Mouse (Mus musculus): Measurements from ENCODE around the gene Rcan2. TPM values are rescaled to one million over a fixed set of nuclear protein-coding genes. Genes with fewer than 3 reads are reported as not detected.

The Rcan2 gene
- not detected in 2 replicates for total RNA-seq (2015; ENCODE audit: low replicate concordance)
- not detected in 2 replicates for total RNA-seq (2017; ENCODE audit: low replicate concordance)

DNA sequence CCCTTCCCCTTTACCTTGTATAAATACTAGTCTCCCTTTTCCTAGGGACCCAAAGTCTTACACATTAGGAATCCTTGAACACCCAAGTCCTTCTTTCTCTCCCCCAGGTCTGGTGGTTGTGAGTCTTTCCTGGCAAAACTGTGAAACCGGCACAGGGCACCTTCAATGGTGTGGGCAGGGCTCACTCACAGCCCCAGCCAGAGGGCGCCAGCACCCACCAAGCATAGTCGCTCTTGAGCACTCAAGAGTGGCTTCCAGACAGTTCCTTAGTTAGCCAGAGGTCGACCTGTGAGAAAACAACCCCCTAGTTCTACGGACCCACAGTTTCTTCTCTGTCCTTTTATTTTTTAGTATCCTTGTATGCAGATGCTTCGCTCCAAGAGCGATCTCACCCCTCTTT is at the start of gene Rcan2:
TSS of gene Rcan2 (plus strand) at position 275 of the 400 bp plus-strand sequence.
- no peak for ATAC-seq (replicated peaks; ENCODE audit: low FRiP score, poor library complexity, severe bottlenecking)

DNA sequence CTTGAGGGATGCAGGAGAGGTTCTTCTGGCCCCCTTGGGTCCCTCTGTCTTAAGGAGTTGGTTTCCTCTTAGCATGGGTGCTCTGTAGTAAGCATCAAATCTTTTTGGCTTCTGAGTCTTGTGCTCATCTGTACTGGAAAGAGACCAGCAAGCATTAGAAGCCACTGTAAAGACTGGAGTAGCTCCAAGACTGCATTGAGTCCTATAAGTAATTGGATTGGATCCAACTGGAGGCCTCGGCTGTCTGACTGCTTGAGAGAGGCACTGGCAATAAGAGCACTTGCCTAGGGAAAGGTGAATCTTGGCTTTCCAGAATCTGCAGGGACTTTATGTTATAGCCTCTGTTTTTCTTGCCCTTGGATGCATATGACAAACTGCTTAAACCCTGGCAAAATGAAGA is 48.3 kb upstream of the Rcan2 start:
- no peak for ATAC-seq (replicated peaks; ENCODE audit: low FRiP score, poor library complexity, severe bottlenecking)

DNA sequence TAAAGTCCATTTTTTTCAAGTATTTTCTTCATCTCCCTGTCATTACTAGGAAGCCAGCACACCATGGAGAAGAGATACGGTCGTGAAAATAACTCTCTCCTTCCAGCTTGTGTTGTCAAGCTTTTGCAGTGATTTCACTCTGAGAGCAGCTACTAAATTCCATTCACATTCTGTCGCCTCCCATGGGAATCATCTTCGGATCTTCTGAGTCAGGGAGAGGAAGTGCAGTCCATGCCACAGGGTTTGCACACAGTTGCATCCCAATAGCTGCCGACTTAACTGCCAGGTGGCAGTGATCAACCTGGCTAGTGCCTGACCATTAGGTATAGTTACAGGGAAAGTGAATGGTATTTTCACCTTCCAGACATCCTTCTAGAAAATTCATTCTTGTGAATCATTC is 46.5 kb upstream of the Rcan2 start:
- no peak for ATAC-seq (replicated peaks; ENCODE audit: low FRiP score, poor library complexity, severe bottlenecking)

DNA sequence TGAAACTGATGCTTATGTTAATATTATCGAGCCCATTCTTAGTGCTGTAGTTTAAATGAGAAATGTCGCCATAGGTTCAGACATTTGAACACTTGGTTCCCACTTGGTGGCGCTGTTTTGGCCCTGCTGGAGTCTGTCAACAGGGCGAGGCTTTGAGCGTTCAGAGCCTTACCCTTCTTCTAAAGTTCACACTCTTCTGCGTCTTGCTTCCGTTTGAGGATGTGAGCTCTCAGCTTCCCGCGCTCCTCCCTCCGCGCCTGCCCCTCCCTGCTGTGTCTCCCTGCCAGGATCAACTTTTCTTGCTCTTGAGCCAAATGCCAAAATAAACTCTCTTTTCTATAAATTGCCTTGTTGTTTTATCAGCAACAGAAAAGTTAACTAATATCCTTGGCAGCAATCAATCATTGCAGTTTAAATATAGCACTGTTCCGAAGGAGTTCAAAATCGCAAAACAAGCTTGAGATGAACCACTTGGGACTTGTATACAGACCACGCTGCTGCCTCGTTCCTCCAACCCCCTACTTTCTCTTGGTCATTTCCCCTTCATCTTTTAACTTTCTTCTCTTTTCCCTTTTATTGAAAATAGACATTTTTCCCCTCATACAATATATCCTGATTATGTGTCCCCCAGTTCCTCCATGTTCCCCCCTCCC is 42.4 kb upstream of the Rcan2 start:
- ATAC-seq (replicated peaks; ENCODE audit: low FRiP score, poor library complexity, severe bottlenecking), result no peak

- ATAC-seq (replicated peaks; ENCODE audit: low FRiP score, poor library complexity, severe bottlenecking), result no peak
These were observed 16.6 kb upstream of the Rcan2 start for GRCm38 (mm10) chr17:43784531-43784930.

GRCm38 (mm10) chr17:43788222-43788621 is 12.9 kb upstream of the Rcan2 start:
- ATAC-seq (replicated peaks; ENCODE audit: low FRiP score, poor library complexity, severe bottlenecking), result no peak

GRCm38 (mm10) chr17:43789376-43789775 is 11.8 kb upstream of the Rcan2 start:
- ATAC-seq (replicated peaks; ENCODE audit: low FRiP score, poor library complexity, severe bottlenecking), result no peak

- ATAC-seq (replicated peaks; ENCODE audit: low FRiP score, poor library complexity, severe bottlenecking), result no peak
These were observed 9.4 kb upstream of the Rcan2 start for GRCm38 (mm10) chr17:43791751-43792150.

GRCm38 (mm10) chr17:43794731-43795280 is 6.3 kb upstream of the Rcan2 start:
- no peak for ATAC-seq (replicated peaks; ENCODE audit: low FRiP score, poor library complexity, severe bottlenecking)

- no peak for ATAC-seq (replicated peaks; ENCODE audit: low FRiP score, poor library complexity, severe bottlenecking)
These were observed 633 bp downstream of the Rcan2 start for GRCm38 (mm10) chr17:43801595-43802373.

DNA sequence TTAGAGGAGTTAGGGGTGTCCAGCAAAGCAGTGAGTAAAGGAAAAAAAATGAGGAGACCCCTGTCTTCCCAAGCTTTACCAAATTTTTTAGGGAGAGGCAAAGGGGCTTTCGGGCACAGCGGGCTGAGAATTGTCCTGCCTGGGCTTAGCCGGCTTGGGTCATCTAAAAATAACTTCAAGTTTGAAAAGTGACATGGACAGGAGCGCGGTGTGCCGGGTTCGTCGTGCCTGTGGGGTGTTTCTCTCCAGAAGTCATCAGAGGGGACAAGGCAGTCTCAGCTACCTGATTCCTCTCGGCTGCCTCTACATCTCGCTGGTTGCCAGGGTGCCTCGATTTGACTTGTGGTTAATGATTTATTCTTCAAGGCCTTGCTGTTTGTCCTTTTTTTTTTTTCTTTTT is 1.3 kb downstream of the Rcan2 start:
- no peak for ATAC-seq (replicated peaks; ENCODE audit: low FRiP score, poor library complexity, severe bottlenecking)

DNA sequence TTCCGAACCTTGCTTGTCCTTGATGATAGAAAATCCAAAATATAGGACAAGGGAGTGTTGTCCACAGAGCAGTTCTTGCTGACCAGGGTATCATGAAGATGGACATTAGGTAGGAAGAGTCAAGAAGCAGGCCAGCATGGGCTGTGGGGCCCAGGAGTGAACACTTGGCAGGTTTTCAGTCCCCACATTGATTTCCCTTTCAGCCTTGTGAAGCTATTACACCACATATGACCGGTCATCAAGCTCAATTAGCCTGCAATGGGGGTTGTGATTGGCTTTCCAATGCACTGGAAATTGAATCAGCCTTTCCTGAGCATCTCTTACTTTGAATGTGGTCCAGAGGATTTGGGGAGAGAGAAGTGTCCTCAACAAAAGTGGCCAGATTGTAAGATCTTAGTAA is 2.0 kb downstream of the Rcan2 start:
- ATAC-seq (replicated peaks; ENCODE audit: low FRiP score, poor library complexity, severe bottlenecking), result no peak

DNA sequence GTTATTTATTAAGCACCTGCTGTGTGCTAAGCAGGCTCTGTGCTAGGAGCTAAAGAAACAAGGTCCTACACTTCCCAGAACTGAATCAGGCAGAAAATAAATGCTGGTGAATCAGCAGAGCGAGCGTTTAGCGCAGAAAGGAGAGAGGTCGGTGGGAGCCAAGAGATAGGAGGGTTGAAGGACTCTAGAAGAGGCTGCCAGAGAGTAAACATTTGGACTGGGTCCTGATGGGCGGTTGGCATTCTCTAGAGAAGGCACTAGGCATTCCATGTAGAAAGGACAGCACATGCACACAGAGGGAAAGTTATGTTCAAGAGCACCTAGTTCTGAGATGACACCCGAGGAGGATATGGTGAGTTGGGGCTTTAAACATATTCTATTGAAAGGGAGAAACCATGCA is 2.6 kb downstream of the Rcan2 start:
- no peak for ATAC-seq (replicated peaks; ENCODE audit: low FRiP score, poor library complexity, severe bottlenecking)

DNA sequence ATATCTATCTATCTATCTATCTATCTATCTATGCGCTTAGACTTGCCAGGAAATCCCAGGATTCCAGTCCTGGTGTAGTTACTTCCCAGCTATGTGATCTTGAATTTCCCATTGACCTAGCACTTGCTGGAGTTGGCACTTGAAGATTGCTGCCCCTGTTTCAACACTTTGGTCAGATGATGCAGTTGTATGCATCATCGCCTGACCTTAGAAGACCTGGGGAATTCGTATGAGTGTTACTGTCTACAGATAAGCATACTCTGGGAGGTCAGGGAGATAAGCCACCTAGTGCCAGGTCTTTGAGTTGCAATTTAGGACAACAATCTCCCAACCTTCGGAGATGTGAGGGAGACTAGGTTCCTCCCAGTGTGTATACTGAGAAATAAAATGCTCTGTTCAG is 5.7 kb downstream of the Rcan2 start:
- no peak for ATAC-seq (replicated peaks; ENCODE audit: low FRiP score, poor library complexity, severe bottlenecking)

GRCm38 (mm10) chr17:43811453-43811852 is 10.3 kb downstream of the Rcan2 start:
- no peak for ATAC-seq (replicated peaks; ENCODE audit: low FRiP score, poor library complexity, severe bottlenecking)

DNA sequence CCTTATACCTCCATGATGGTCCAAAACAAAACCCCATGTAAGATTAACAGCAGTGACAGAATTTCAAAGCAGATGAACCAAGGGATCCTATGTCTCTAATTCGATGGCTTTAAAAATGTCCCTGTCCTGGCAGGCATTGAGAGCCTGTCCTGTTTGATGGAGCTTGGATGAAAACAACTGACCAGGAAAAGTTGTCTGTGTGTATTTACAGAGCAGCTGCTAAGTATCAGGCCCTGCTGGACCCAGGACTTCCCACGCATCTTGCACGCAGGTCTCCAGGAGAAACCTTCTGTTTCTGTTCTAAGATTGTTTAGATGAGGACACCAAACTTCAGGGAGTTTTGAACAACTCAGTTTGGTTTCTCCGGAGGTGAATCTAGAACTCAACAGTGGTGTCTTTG is 14.2 kb downstream of the Rcan2 start:
- no peak for ATAC-seq (replicated peaks; ENCODE audit: low FRiP score, poor library complexity, severe bottlenecking)

- no peak for ATAC-seq (replicated peaks; ENCODE audit: low FRiP score, poor library complexity, severe bottlenecking)
These were observed 15.3 kb downstream of the Rcan2 start for GRCm38 (mm10) chr17:43816480-43816879.

- ATAC-seq (replicated peaks; ENCODE audit: low FRiP score, poor library complexity, severe bottlenecking), result no peak
These were observed 16.0 kb downstream of the Rcan2 start for GRCm38 (mm10) chr17:43817171-43817570.

DNA sequence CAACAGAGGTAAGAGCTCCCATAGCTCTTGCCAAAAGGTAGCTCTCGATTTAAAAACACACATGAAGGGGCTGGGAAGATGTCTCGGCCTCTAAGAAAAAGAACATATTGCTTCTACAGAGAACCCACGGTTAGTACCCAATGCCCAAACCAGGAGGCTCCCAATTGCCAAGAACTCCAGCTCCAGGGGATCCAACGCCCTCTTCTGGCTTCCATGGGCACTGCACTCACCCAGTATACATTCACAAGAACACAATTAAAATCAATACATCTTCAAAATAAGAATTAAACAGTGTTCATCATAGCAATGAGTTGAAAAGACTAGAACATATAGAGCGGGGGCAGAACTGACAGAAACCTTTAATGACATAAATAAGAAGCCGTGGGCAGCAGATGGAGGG is 17.2 kb downstream of the Rcan2 start:
- ATAC-seq (replicated peaks; ENCODE audit: low FRiP score, poor library complexity, severe bottlenecking), result no peak

DNA sequence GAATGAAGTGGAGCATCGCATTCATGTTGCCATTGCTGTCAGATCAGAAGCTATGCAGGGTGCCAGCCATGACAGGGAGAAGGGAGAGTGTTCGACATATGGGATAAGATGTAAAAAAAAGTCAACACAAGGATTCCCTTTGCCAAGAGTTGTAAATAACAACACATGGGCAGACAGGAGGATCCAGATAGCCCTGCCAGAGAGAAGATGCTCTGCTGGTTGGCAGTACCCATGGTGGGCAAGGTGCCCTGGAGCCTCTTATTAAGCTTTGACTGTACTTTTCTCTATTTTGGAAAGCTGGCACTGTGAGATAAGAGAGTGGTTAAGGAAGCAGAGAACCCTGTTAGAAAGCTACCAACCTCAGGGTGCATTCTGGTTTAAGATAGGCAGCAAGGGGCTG is 19.8 kb downstream of the Rcan2 start:
- no peak for ATAC-seq (replicated peaks; ENCODE audit: low FRiP score, poor library complexity, severe bottlenecking)

GRCm38 (mm10) chr17:43822207-43822606 is 21.1 kb downstream of the Rcan2 start:
- no peak for ATAC-seq (replicated peaks; ENCODE audit: low FRiP score, poor library complexity, severe bottlenecking)

All from erythroid progenitor cell, adult 5-6 weeks (primary cell).